Mouse (Mus musculus): ENCODE measurements around the gene Hoxa6. TPM values are rescaled to one million over a fixed set of nuclear protein-coding genes. Genes with fewer than 3 reads are reported as not detected.

Gene Hoxa6
- polyA plus RNA-seq, 1 experiment, result 3.7 TPM

DNA sequence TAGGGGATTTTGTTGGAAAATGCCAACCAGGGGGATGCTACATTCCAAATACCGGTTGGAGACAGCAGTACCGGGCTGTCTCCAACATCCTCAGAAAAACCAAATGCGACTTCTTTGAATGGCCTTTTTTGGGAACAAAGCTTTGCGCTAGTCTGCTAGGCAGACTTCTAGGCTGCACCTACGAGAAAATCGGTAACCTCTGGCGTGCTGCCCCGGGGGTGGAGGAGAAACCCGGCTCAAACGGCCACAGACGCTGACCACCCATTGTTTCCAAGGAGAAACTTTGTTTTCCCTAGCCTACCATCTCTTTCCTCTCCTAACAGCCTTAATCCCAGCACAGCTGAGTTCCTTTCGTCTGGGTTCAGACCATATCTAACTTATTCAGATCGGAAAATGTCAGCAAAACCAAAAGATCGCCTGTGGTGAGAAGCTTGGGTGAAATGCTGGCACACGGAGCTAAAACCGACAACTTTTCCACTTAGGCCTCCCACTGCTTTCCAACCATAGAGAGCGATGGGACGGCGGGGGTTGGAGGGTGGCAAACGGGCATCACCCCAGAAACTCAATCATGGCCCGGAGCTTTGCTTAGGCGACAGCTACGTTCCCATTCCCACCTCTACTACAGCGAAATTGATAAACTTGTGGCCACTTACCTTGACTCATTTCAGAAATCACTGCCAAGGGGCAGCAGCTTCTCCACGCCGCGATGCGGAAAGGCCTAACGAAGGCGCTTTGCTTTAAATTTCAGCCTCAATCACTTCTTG lies 31.3 kb upstream of the Hoxa6 start:
- DNase-seq (ENCODE audit: low read depth), result no peak
- no peak for TF ChIP-seq CTCF (IDR thresholded peaks at IDR 0.05; ENCODE audit: borderline replicate concordance, extremely low read depth, insufficient read depth, insufficient read length)
- no peak for TF ChIP-seq POLR2A (IDR thresholded peaks at IDR 0.05; ENCODE audit: borderline replicate concordance, extremely low read depth, insufficient read depth, insufficient read length, poor library complexity, severe bottlenecking)

GRCm38 (mm10) chr6:52238976-52239375 lies 30.5 kb upstream of the Hoxa6 start:
- TF ChIP-seq POLR2A (IDR thresholded peaks at IDR 0.05; ENCODE audit: borderline replicate concordance, extremely low read depth, insufficient read depth, insufficient read length, poor library complexity, severe bottlenecking) (no peak), CTCF (IDR thresholded peaks at IDR 0.05; ENCODE audit: borderline replicate concordance, extremely low read depth, insufficient read depth, insufficient read length) (no peak)
- DNase-seq (ENCODE audit: low read depth), result no peak

DNA sequence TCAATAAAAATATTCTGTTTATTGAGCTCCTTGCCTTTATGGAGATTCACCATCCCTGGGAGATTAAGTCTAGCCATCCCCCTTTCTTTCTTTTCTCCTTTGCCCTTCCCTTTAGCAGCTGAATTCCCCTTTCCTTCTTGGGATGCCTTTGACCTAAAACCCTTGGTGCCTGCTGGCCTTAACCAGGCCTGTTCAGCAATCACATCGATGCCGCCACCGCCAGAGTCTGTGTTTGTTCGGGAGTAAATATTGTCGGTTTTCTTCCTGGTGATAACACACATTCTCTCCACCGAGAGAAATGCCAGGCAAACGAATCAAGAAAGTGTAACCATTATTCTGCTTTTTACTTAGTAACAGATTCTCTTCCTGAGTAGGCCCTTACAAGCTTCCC lies 29.6 kb upstream of the Hoxa6 start:
- TF ChIP-seq CTCF (IDR thresholded peaks at IDR 0.05; ENCODE audit: borderline replicate concordance, extremely low read depth, insufficient read depth, insufficient read length), result no peak
- TF ChIP-seq POLR2A (IDR thresholded peaks at IDR 0.05; ENCODE audit: borderline replicate concordance, extremely low read depth, insufficient read depth, insufficient read length, poor library complexity, severe bottlenecking), result no peak
- no peak for DNase-seq (ENCODE audit: low read depth)

DNA sequence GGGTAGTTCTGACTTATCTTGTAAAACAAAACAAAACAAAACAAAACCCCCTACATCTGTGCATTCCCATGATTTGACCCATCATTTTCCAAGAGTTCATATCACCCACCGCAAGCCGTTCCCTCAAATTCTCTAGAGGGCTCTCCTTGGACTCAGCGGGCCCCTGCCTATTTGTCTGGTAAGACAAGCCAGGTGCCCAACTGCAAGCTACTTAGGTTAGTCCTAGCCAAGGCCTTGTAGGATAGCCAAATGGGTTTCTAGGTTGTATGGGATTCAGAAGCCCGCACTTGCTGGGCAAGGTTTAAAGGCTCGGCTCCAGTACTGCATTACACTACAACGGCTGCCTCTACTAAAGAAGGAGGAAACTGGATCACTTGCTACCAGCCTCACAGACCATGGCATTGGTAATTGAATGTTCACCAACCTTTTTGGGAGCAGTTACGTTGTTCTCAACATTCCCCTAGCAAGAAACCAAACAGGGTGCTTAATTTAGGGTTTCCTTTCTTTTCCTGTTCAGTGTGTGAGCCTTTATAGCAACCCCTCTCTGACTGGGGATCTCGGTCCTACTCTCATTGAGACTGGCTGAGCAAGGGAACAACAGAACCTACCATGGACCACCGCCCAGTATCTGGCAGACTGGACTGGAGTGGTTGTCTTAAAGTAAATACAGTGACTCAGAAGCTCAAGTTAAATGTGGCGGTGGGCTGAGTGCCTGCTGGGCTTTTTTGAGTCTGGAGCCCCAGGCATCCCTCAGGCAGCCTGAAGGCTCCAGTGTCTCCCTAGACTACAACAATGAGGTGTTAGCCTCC lies 29.0 kb upstream of the Hoxa6 start:
- TF ChIP-seq CTCF (IDR thresholded peaks at IDR 0.05; ENCODE audit: borderline replicate concordance, extremely low read depth, insufficient read depth, insufficient read length) (no peak), POLR2A (IDR thresholded peaks at IDR 0.05; ENCODE audit: borderline replicate concordance, extremely low read depth, insufficient read depth, insufficient read length, poor library complexity, severe bottlenecking) (no peak)
- DNase-seq (ENCODE audit: low read depth), result no peak

GRCm38 (mm10) chr6:52236806-52237205 lies 28.3 kb upstream of the Hoxa6 start:
- TF ChIP-seq POLR2A (IDR thresholded peaks at IDR 0.05; ENCODE audit: borderline replicate concordance, extremely low read depth, insufficient read depth, insufficient read length, poor library complexity, severe bottlenecking) (no peak), CTCF (IDR thresholded peaks at IDR 0.05; ENCODE audit: borderline replicate concordance, extremely low read depth, insufficient read depth, insufficient read length) (no peak)
- no peak for DNase-seq (ENCODE audit: low read depth)

- no peak for DNase-seq (ENCODE audit: low read depth)
- TF ChIP-seq POLR2A (IDR thresholded peaks at IDR 0.05; ENCODE audit: borderline replicate concordance, extremely low read depth, insufficient read depth, insufficient read length, poor library complexity, severe bottlenecking) (no peak), CTCF (IDR thresholded peaks at IDR 0.05; ENCODE audit: borderline replicate concordance, extremely low read depth, insufficient read depth, insufficient read length) (no peak)
Measured at GRCm38 (mm10) chr6:52235866-52236265, 27.3 kb upstream of the Hoxa6 start.

GRCm38 (mm10) chr6:52235267-52235666 lies 26.7 kb upstream of the Hoxa6 start:
- TF ChIP-seq CTCF (IDR thresholded peaks at IDR 0.05; ENCODE audit: borderline replicate concordance, extremely low read depth, insufficient read depth, insufficient read length), result no peak
- no peak for TF ChIP-seq POLR2A (IDR thresholded peaks at IDR 0.05; ENCODE audit: borderline replicate concordance, extremely low read depth, insufficient read depth, insufficient read length, poor library complexity, severe bottlenecking)

GRCm38 (mm10) chr6:52234428-52235140 lies 26.1 kb upstream of the Hoxa6 start:
- TF ChIP-seq CTCF (IDR thresholded peaks at IDR 0.05; ENCODE audit: borderline replicate concordance, extremely low read depth, insufficient read depth, insufficient read length) (no peak), POLR2A (IDR thresholded peaks at IDR 0.05; ENCODE audit: borderline replicate concordance, extremely low read depth, insufficient read depth, insufficient read length, poor library complexity, severe bottlenecking) (no peak)
- no peak for DNase-seq (ENCODE audit: low read depth)

More at GRCm38 (mm10) chr6:52235267-52235666, 26.7 kb upstream of the Hoxa6 start:
- DNase-seq (ENCODE audit: low read depth), result no peak

GRCm38 (mm10) chr6:52233546-52234427 lies 25.3 kb upstream of the Hoxa6 start:
- DNase-seq (ENCODE audit: low read depth), result no peak

GRCm38 (mm10) chr6:52232984-52233545 lies 24.5 kb upstream of the Hoxa6 start:
- TF ChIP-seq POLR2A (IDR thresholded peaks at IDR 0.05; ENCODE audit: borderline replicate concordance, extremely low read depth, insufficient read depth, insufficient read length, poor library complexity, severe bottlenecking), result no peak
- no peak for TF ChIP-seq CTCF (IDR thresholded peaks at IDR 0.05; ENCODE audit: borderline replicate concordance, extremely low read depth, insufficient read depth, insufficient read length)
- DNase-seq (ENCODE audit: low read depth), result no peak

More at GRCm38 (mm10) chr6:52233546-52234427, 25.3 kb upstream of the Hoxa6 start:
- TF ChIP-seq CTCF (IDR thresholded peaks at IDR 0.05; ENCODE audit: borderline replicate concordance, extremely low read depth, insufficient read depth, insufficient read length) (no peak), POLR2A (IDR thresholded peaks at IDR 0.05; ENCODE audit: borderline replicate concordance, extremely low read depth, insufficient read depth, insufficient read length, poor library complexity, severe bottlenecking) (no peak)
